Mouse (Mus musculus) layer of hippocampus, adult 11-12 months (tissue): ENCODE results near the gene Kri1.
"Not testable (repeated sequence)": the region's sequence is repeated elsewhere in the genome, so short reads cannot be mapped to it uniquely, and the experiment has no call there.

Experiments used
- DNase-seq: peaks from one replicate; pipeline ENCODE4 v3.0.0; 2022; ENCODE audit warnings: low spot score

Kri1 gene

DNA sequence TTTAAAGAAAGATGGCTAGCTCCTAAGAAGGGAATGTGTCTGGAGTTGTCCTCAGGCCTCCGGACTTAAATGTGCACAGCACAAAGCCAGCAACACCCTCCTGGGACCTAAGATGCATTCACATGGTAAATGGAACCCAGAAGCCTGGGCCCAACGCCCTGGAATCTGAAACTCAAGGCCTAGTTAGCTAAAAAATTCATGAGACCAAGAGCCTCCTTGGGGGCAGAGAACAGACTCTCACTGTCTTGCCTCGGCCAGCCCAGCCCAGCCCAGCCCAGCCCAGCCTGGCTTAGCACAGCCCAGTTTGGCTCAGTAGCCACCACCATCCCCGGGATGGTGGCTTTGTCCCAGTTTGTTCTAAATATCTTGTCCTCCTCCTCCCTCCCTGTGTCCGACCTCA is 27.7 kb upstream of the Kri1 start:
- DNase-seq: no peak

DNA sequence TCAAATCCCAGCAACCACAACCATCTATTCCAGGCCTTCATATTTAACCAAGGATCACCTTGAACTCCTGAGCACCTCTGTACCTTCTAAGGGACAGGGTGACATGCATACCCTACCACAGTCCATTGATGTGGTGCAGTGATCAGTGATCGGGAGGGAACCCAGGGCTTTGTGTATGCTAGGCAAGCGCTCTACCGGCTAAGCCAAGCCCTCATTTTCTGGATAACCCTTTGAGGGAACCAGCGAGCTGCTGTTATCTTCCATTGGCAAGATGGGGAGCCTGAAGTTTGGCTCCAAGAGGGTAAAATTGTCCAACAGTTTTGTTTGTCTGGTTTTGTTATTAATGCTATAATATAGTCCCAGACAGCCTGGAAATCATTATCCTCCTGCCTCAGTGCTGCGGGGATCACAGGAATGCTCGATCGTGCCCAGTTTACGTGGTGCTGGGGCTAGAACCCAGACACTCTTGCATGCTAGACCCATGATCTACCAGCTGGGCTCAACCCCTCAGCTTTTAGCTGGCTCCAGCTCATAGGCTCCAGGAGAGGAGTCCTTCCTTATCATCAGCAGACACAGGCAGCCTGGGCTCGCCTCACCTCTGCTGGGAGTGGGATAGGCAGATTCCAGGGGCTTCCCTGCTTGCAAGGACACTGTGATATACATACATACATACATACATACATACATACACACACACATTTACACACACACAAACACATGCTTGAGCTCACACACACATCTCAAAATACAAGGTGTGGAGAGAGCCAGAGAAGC is 26.8 kb upstream of the Kri1 start:
- DNase-seq: no peak

DNA sequence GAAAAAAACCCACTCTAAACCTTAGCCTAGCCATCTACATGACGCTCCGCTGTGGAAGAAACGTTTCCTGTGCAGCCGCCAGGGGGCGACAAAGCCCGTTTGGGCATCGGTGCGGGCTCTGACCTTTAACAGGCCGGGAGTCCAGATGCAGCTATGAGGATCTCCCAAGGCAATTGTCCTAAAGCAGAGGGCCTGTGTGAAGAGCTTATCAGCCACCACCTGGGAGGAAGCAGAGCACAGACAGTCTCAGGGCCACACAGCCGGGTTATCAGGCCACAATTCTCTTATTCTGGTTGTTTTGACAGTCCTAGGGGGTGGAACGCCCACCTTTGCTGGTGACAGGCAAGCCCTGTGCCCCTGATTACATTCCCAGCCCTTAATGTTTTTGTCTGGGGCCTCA is 25.6 kb upstream of the Kri1 start:
- DNase-seq: peak; percentile 82

DNA sequence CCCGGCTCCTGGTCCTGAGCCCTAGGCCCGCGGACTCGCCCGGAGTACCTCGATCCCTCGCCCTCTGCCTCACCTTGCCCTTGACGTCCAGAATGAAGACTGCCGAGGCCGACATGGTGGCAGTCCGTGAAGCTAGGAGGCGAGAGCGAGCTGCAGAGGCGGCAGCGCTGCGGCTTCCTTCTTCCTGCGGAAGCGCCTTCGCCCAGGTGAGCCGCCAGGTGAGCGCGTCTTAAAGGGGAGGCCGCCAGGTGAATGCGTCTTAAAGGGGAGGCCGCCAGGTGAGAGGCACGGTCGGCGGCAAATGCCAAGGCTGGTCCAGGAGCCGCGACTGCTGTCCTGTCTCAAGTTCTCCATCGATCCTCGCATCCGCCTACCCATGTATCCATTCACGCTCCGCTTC is 24.4 kb upstream of the Kri1 start, which contains the start of gene Ap1m2:
Gene Ap1m2 (minus strand): TSS at position 204 of the 400 bp plus-strand sequence.
- no peak for DNase-seq

GRCm38 (mm10) chr9:21311695-21312094 is 23.9 kb upstream of the Kri1 start:
- DNase-seq: no peak

DNA sequence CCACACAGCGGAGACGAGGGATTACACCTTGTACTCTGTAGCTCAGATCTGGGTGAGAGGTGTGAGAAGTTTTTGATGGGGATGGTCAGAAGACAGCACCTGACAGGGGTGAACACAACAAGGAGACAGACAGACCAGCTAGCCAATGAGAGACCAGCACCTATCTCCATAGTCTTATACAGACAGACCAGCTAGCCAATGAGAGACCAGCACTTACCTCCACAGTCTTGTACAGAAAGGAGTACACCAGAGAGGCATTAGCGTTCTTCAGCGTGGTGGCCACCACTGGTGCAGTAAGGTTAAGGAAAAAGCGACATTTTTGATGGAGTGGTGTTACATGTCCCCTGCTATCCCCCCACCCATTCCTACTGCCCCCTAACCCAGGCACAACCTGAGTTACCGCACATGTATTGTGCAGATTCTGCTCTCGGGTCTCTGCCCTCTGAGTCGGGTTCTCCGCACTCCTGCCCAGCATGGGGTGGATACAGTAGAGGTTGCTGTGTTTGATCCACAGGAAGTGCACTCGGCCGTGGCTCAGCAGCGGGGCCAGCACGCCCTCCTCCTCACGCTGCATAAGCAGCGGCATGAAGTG is 21.5 kb upstream of the Kri1 start:
- no peak for DNase-seq

GRCm38 (mm10) chr9:21305065-21305464 is 17.3 kb upstream of the Kri1 start:
- DNase-seq: no peak

DNA sequence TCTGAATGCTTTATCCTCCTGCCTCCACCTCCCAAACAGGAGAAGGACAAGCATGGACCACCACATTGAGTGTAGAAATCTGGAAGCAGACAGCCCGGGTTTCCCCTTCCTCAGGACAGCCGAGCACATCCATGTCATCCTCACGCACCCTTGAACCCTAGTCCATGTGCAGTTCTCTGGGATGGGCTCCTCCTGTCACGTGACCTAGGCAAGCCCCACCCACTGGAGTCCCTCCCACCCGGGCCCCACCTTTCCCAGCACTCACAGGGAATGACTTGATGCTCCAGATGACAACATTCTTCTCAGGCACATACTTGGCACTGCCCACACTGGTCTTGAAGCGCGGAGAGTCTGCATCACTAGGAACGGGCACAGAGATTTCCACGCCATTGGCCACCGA is 11.2 kb upstream of the Kri1 start:
- no peak for DNase-seq

GRCm38 (mm10) chr9:21292271-21292670 is 4.5 kb upstream of the Kri1 start:
- DNase-seq: no peak

- DNase-seq: not testable (repeated sequence)
These were observed 4.1 kb upstream of the Kri1 start for GRCm38 (mm10) chr9:21291868-21292267.

DNA sequence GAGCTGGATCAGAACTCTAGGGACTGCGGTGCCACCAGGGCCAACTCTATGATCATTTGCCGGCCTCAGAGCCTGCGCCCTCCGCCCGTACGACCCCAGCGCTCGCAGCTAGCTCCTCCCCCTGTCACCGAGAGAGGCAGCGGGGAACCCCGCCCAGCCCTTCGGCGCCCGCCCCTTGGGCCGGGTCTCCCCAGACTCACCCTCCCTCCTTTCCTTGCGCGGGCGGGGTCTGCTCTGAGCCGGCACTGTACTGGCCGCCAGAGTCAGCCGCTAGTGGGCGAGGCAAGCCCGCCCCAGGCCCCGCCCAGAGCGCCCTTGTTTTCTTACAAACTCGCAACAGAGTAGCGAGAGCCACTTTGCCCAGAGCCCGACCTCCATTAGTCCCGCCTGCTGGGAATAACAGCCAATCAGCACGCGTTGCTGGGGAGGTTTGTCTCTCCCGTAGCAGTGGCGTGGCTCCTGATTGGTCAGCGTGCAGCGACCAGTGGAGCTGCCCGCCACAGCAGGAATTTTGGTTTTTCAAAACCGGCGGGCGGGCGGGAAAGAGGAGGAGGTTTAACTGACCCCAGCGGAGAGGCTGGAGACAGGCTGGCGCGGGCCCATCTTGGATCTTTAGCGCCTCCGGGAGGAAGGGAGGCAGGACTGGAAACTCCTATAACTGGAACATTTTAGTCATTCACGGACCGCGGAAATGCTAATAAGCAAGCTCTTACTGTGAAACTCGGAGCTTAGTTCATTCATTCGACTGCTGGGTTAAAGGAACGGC is 3.4 kb upstream of the Kri1 start, which contains the start of gene Cdkn2d:
Gene Cdkn2d (minus strand): TSS at position 386 of the 766 bp plus-strand sequence.
- DNase-seq: peak; percentile 100

DNA sequence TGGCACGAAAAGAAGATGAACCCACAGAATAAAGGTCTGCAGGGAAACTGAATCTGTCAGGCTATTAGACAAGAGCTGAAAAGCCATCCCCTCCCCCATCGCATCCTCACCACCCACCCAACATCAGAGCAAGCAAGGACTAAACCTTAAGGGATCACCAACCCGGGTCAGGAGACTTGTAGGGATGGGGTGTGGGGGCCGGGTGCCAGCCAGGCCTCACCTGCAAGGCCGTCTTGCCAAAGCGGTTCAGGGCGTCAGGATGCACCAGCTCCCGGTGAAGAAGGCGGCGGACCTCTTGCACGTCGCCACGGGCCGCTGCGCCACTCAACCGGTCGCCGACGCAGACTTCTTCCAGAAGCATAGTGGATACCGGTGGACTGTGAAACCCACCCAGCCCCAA is 2.8 kb upstream of the Kri1 start:
- peak; percentile 58 for DNase-seq

GRCm38 (mm10) chr9:21289337-21289671 is 1.5 kb upstream of the Kri1 start:
- no peak for DNase-seq

DNA sequence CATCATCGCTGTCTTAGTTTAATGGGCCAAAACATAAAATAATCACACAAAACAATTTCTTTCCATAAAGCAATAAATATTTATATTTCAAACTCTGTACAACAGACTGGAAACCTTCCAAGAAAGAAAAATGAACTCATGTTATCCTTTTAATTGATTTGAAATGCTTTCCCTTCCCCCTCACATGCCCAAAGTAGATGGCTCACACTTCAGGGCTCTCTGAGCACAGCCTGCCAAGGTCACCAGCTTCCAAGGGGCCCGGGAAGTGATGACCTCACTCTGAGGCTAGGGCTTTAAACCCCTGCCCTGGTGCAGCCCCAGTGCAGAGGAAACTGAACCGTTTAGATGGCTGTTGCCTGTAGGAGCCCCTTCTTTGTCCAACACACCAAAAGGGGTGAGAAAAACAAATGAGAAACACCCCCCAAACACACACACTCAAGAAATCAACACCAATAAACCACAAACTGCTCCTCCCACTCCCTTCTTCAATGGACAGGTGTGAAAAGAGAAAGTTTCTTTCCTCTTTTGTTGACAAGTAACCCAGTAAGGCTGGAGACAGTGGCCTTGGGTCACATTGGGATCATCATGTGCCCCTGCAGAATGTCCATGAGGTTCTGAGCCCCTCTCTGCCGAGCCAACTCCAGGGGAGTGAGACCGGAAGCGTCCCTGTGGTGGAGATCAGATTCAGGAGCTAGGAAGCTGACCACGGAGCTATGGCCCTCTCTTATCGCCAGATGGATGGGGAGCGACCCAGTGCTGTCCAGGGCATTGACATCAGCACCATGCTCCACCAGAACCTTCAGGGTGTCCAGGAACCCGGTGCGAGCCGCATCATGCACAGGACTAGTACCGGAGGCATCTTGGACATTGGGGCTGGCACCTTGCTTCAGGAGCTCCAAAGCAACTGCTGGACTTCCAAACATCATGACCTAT is 901 bp upstream of the Kri1 start:
- DNase-seq: no peak

DNA sequence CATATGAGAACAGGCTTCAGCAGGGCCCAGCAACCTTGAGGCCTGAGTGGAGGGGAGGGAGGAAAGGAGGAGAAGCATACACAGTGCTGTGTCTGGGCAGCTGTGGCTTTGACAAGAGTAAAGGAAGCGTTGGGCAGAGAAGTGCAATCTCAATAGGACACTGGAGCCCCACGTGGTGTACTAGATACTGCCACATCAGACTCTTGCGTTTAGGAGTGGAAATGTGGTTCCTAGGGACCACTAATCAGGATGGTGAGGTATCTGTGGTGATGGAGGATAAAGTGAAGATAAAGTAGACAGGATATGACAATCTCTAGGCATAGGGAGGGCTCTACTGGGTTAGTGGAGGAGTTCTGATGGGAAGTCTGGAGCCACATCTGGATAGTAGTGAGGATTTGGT is 1.0 kb downstream of the Kri1 start:
- DNase-seq: no peak

DNA sequence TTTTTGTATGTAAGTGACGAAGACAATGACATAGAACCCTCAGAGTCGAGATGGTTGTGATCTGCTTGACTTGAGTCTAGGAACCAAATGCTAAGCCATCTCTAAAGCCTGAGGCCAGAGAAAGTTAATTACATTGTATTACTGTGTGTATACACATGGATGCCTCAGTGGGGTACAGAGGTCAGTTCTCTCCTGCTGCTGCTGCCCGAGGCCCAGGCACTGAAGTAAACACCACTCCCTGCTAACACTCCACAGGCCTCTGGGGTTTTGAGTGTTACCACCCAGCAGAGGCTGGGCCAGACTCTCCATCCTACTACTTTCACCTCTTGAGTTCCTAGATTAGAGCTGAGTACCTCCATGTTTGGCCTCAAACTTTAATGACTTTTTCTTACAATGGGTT is 3.8 kb downstream of the Kri1 start:
- DNase-seq: no peak

DNA sequence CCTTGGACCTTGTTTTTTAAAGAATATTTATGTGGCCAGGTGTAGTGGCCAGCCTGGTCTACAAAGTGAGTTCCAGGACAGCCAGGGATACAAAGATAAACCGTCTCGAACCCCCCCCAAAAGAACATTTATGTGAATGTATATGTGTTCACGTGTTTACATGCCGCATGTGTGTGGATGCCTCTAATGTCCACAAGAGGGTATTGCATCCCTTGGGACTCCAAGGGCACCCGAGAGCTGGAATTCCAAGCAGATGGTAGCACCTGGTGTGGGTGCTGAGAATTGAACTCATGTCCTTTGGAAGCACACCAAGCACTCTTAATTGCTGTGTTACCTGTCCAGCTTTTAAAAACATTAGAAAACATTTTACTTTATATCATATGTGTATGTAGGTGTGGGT is 4.2 kb downstream of the Kri1 start:
- DNase-seq: no peak

- DNase-seq: no peak
These were observed 10.0 kb downstream of the Kri1 start for GRCm38 (mm10) chr9:21277776-21278175.

DNA sequence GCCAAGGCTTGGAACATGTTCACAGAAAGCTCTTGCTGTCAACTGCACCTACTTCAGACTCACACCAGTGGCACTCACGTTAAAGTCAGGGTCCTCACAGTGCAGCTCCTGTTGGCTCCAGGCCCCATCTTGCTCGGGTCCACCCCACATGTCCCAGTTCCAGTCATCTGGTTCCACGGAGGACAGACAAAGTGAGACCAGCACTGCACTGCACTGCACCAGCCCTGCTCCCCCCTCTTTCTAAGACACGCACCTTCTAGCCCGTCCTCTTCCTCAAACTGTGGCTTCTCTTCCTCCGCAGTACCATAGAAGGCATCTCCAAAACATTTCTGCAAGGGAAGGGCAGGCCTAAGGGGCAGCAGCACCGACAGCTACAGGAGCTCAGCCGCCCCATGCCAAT is 11.5 kb downstream of the Kri1 start:
- DNase-seq: no peak

GRCm38 (mm10) chr9:21275727-21276126 is 12.0 kb downstream of the Kri1 start:
- DNase-seq: no peak

DNA sequence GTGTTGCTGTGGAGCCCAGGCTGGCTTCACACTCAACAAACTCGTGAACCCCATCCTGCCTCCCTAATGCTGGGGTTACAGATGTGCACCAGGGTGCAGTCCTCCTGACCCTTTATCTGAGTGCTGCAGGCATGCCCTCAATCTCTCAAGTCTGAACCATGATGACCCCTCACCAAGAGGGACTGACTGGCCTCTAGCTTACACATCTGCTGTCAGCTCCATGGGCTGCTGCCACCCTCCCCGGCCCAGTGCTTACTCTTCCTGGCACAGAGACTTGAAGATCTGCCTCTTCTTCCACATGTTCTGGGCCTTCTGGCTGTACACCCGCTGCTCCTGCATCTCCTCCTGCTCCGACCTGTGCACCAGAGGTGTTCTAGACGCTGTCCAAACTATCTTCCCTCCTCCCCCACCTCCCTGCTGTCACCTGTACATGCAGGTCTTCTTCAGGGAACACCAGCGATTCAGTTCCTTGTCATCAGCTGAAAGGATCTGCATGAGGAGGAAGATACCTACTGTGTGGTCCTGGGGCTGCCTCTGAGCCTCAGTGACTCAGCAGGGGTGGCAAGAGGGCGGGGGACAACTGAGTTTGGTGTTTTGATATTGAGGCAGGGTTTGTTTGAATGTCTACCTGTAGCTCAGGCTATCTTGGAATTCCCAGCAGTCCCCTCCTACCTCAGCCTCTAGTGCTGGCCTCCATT is 12.6 kb downstream of the Kri1 start:
- DNase-seq: no peak
